Mouse (Mus musculus) monocyte, adult 5-6 weeks (primary cell): ENCODE measurements around the gene 1700084M14Rik. TPM values are rescaled to one million over a fixed set of nuclear protein-coding genes. Genes with fewer than 3 reads are reported as not detected.
"Not testable (repeated sequence)": the region's sequence is repeated elsewhere in the genome, so short reads cannot be mapped to it uniquely, and the experiment has no call there.

Experiments
- ATAC-seq: fragments of 153-309, 156-312 bp; replicated peaks from 2 replicates; pipeline ENCODE4 v1.8.0; 2017; ENCODE audit warnings: mild to moderate bottlenecking; ENCODE audit not compliant: low TSS enrichment, insufficient number of reproducible peaks, severe bottlenecking, poor library complexity, low FRiP score
- total RNA-seq: library from RNA; stranded (forward); fragments of 200-1000, 200-491, 200-594 nt; gene quantifications from 3 replicates; pipeline ENCODE4 v1.2.3, GENCODE M21; 2017

1700084M14Rik gene
- not detected in 3 replicates for total RNA-seq

DNA sequence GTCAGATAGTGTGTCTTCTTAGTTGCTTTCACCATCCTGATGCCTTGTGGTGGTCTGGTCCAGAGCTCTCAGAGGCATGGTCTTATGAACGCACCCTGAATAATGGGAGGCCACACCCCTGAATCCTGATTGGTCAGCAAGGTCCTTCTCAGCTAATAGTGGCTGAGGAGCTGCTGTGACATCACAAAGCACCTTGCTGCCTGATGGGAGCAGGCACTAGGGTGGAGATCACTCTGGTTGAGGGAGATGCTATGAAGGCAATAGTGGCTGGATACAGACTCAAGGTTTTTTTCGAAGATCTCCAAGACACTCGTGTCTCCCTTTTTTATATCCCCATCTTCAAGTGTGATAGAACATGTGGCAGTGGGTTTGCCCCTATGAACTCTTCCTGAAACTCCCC, at the start of gene 1700084M14Rik:
TSS of gene 1700084M14Rik (minus strand) at position 101 of the 400 bp plus-strand sequence.
- ATAC-seq, result not testable (repeated sequence)

Other genes with a start within 250 kb of the 1700084M14Rik start
- not detected in 3 replicates for gene Mageb2, start 244.2 kb downstream of the 1700084M14Rik start, total RNA-seq
- gene Gm5072, start 183.4 kb downstream of the 1700084M14Rik start, total RNA-seq, result not detected in 3 replicates
- not detected in 3 replicates for gene Gm8914, start 95.8 kb downstream of the 1700084M14Rik start, total RNA-seq
- gene Gm14781, start 56.3 kb upstream of the 1700084M14Rik start, total RNA-seq, result not detected in 3 replicates
- not detected in 3 replicates for gene Mageb5, start 207.1 kb upstream of the 1700084M14Rik start, total RNA-seq